Mouse (Mus musculus) limb, embryonic 13.5 days (tissue): ENCODE measurements at regions not wholly inside any gene's neighbourhood (a gene's known extent, or its start where the extent isn't known, plus 50 kb on each side); places are given as distances from the start of the nearest gene placed in this dataset.
A peak's percentile ranks its signal among the peaks of the same experiment; 100 is the strongest.
"Not testable (repeated sequence)": the region's sequence is repeated elsewhere in the genome, so short reads cannot be mapped to it uniquely, and the experiment has no call there.

ENCODE experiments used
- ATAC-seq: fragments of 200-750 bp; cut with Nextera tagmentation; 2 replicates; pipeline ENCODE4 v1.8.0; 2017; ENCODE audit warnings: low read depth, moderate number of reproducible peaks, moderate TSS enrichment; ENCODE audit not compliant: low FRiP score
- H3K27ac ChIP-seq: fragments of 300-500 bp; sonication (generic); 2 replicates; pipeline ENCODE4 v1.5.1; 2015; ENCODE audit warnings: inconsistent platforms, mild to moderate bottlenecking, moderate library complexity
- H3K27me3 ChIP-seq: fragments of 300-500 bp; sonication (generic); 2 replicates; pipeline ENCODE4 v1.6.1; 2015; ENCODE audit warnings: mild to moderate bottlenecking, inconsistent platforms
- H3K36me3 ChIP-seq: fragments of 300-500 bp; sonication (generic); 2 replicates; pipeline ENCODE4 v1.6.1; 2015; ENCODE audit warnings: inconsistent platforms, mild to moderate bottlenecking, moderate library complexity
- H3K4me1 ChIP-seq: fragments of 300-500 bp; sonication (generic); 2 replicates; pipeline ENCODE4 v1.6.1; 2015; ENCODE audit warnings: inconsistent platforms
- H3K4me2 ChIP-seq: fragments of 300-500 bp; sonication (generic); replicated peaks from 2 replicates; pipeline ENCODE4 v1.6.1; 2015; ENCODE audit warnings: inconsistent platforms, mild to moderate bottlenecking, moderate library complexity
- H3K4me3 ChIP-seq: fragments of 300-500 bp; sonication (generic); 2 replicates; pipeline ENCODE4 v1.5.1; 2015; ENCODE audit warnings: moderate library complexity, mild to moderate bottlenecking, inconsistent platforms
- H3K9ac ChIP-seq: fragments of 300-500 bp; sonication (generic); 2 replicates; pipeline ENCODE4 v1.6.1; 2015; ENCODE audit warnings: mild to moderate bottlenecking, inconsistent platforms
- H3K9me3 ChIP-seq: fragments of 300-500 bp; sonication (generic); 2 replicates; pipeline ENCODE4 v1.6.1; 2016; ENCODE audit warnings: inconsistent platforms
- WGBS: fragments of 180-500 bp; shearing (Covaris S2); methylation state at CpG from one replicate; pipeline ENCODE4 v1.1.7; 2015; 5-methylcytosine and 5-hydroxymethylcytosine counted together

DNA sequence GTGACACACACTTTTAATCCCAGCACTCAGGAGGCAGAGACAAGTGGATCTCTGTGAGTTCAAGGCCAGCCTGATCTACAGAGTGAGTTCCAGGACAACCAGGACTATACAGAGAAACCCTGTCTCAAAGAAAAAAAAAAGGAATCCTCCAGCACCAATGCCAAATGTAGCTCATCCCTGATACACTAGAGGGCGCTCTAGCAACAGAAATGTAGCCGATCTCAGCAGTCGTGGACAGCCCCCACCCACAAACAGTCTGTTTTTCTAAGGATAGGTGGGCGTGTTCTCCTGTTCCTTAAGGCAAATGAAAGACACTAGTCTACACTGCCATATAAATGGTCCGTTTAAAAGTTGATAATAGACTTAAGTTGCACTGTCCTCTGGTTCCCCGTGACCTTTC, 2447.9 kb upstream of the Gm8797 start:
- ATAC-seq, H3K27ac ChIP-seq, H3K27me3 ChIP-seq, H3K4me1 ChIP-seq, H3K36me3 ChIP-seq, H3K4me2 ChIP-seq, H3K9ac ChIP-seq, H3K4me3 ChIP-seq: not testable (repeated sequence)
- H3K9me3 ChIP-seq = peaks cover 27% of the 10 kb centered on the region; the same call in 1 of the 2 replicates
- WGBS = 32% methylated on average over 6 of the region's 6 CpGs

DNA sequence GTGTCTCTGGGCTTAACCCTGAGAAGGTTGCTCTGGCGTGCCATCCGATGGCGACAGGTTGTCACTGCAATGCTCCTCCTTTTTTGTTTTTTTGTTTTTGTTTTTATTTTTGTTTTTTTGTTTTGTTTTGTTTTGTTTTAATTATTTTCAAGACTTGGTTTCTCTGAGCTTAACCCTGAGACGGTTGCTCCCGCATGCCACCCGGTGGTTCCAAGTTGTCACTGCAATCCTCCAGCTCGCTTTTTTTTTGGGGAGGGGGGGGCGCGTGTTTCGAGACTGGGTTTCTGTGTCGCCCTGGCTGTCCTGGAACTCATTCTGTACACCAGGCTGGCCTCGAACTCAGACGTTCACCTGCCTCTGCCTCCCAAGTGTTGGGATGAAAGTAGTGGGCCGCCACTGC, 2442.1 kb upstream of the Gm8797 start:
- Histone ChIP-seq H3K27ac (no peak overlapping the region), H3K9ac (no peak overlapping the region), H3K4me3 (no peak overlapping the region), H3K9me3 (peaks cover 13% of the 10 kb centered on the region; the same call in 1 of the 2 replicates), H3K4me1 (no peaks in the 10 kb centered on the region), H3K36me3 (no peaks in the 10 kb centered on the region), H3K27me3 (no peaks in the 10 kb centered on the region), H3K4me2 (0 out of 2 replicates have a peak overlapping the region, but pooled peaks have one; percentile 3)
- ATAC-seq = no peak
- WGBS = 64% methylated on average over 14 of the region's 14 CpGs

DNA sequence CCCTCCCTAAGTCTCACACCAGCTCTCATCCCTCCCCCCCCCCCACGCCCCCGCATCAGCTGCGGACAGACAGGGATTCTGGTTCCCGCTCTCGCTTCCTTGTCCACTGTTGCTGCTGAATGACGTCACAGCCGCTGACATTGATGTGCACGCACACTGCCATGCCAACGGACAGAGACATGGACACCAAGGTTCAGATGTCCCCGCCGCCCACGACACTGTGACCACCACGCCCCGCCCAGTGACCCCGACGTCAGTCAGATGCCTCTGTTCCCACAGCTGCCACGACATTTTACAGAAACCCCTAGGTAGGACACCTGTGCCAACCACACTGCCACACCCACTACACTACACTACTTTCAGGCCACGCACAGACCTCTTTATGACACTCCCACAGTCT, 2441.6 kb upstream of the Gm8797 start:
- H3K9ac ChIP-seq = no peak overlapping the region
- H3K4me2 ChIP-seq = 0 out of 2 replicates have a peak overlapping the region, but pooled peaks have one; percentile 3
- no peaks in the 10 kb centered on the region for H3K4me1 ChIP-seq
- H3K9me3 ChIP-seq = peaks cover 13% of the 10 kb centered on the region; the same call in 1 of the 2 replicates
- H3K27me3 ChIP-seq = no peaks in the 10 kb centered on the region
- ATAC-seq = no peak
- no peaks in the 10 kb centered on the region for H3K36me3 ChIP-seq
- H3K27ac ChIP-seq = no peak overlapping the region
- WGBS = 63% methylated on average over 18 of the region's 18 CpGs
- no peak overlapping the region for H3K4me3 ChIP-seq

- no peak for ATAC-seq
- Histone ChIP-seq H3K27me3 (no peaks in the 10 kb centered on the region), H3K9me3 (peaks cover 12% of the 10 kb centered on the region; the same call in 1 of the 2 replicates), H3K4me1 (no peaks in the 10 kb centered on the region), H3K4me2 (no peak overlapping the region), H3K9ac (no peak overlapping the region), H3K36me3 (no peaks in the 10 kb centered on the region), H3K4me3 (no peak overlapping the region), H3K27ac (no peak overlapping the region)
- WGBS = 33% methylated on average over 1 of the region's 1 CpGs
Observed at GRCm38 (mm10) chr3:3310811-3311210, 2439.8 kb upstream of the Gm8797 start.

- Histone ChIP-seq H3K4me2 (no peak overlapping the region), H3K9ac (no peak overlapping the region), H3K36me3 (no peaks in the 10 kb centered on the region), H3K9me3 (peaks cover 12% of the 10 kb centered on the region), H3K4me1 (no peaks in the 10 kb centered on the region), H3K27me3 (no peaks in the 10 kb centered on the region), H3K27ac (no peak overlapping the region), H3K4me3 (no peak overlapping the region)
- no peak for ATAC-seq
- WGBS = 41% methylated on average over 5 of the region's 5 CpGs
Observed at GRCm38 (mm10) chr3:3349634-3350033, 2401.0 kb upstream of the Gm8797 start.

- ATAC-seq, H3K4me2 ChIP-seq, H3K27ac ChIP-seq, H3K9ac ChIP-seq, H3K4me1 ChIP-seq, H3K9me3 ChIP-seq, H3K27me3 ChIP-seq, H3K36me3 ChIP-seq, H3K4me3 ChIP-seq: not testable (repeated sequence)
Observed at GRCm38 (mm10) chr3:3370859-3371258, 2379.7 kb upstream of the Gm8797 start.

DNA sequence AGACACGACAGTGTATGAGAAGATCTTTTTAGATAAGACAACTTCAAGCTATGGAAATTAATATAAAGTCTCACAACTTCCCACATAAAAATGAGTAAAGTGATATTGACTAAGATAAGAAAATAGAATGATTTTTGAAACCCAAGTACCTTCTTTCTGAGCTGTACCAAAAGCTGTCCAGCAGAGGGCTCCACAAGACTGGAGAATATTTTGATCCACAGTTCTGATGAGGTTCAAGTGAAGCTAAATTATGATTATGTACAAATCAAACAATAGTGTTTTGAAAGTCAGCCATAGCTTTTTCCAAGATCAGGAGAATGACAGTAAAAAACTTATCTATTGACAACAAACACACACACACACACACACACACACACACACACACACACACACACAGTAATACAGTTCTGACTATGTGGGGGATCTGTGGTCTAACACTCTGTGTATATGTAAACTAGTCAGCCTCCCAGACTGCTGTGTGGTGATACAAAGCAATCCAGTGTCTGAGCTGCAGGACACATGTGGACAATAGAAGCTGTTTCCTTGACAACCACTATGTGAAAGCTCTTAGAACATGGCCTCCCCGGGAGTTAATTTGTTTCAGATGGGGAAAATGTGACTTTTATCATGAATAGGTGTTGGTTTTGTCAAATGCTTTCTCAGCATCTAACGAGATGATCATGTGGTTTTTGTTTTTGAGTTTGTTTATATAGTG, 2362.4 kb upstream of the Gm8797 start:
- Histone ChIP-seq H3K4me2 (no peak overlapping the region), H3K27me3 (no peaks in the 10 kb centered on the region), H3K9me3 (no peaks in the 10 kb centered on the region), H3K4me1 (no peaks in the 10 kb centered on the region), H3K36me3 (no peaks in the 10 kb centered on the region), H3K9ac (no peak overlapping the region), H3K4me3 (no peak overlapping the region), H3K27ac (no peak overlapping the region)
- 36% methylated on average over 3 of the region's 3 CpGs for WGBS
- peak; percentile 57; the same call in 1 of the 2 replicates for ATAC-seq
